Mouse (Mus musculus) C2C12 (cell line): ENCODE measurements around the gene Slc9a5. TPM values are rescaled to one million over a fixed set of nuclear protein-coding genes. Genes with fewer than 3 reads are reported as not detected.

Experiments used
- H3K27me3 ChIP-seq: one replicate; pipeline ENCODE4 v1.6.1; 2011; ENCODE audit not compliant: control insufficient read depth, insufficient read depth, insufficient read length
- H3K36me3 ChIP-seq: one replicate; pipeline ENCODE4 v1.6.1; 2011; ENCODE audit not compliant: control insufficient read depth, insufficient read depth
- H3K4me3 ChIP-seq: one replicate; pipeline ENCODE4 v1.5.1; 2011; ENCODE audit warnings: mild to moderate bottlenecking, control low read depth; ENCODE audit not compliant: poor library complexity, insufficient read depth, severe bottlenecking
- H3K79me2 ChIP-seq: one replicate; pipeline ENCODE4 v1.6.1; 2011; ENCODE audit not compliant: control insufficient read depth, insufficient read depth
- H3K79me3 ChIP-seq: one replicate; pipeline ENCODE4 v1.6.1; 2011; ENCODE audit warnings: low read depth, control low read depth
- H3ac ChIP-seq: one replicate; pipeline ENCODE3; 2011; ENCODE audit warnings: low read depth; ENCODE audit not compliant: control insufficient read depth, insufficient read length
- CEBPB ChIP-seq: IDR thresholded peaks from one replicate; pipeline ENCODE4 v1.6.1; 2011; ENCODE audit warnings: low read depth, mild to moderate bottlenecking, control low read depth, moderate library complexity
- CTCF ChIP-seq: IDR thresholded peaks from one replicate; pipeline ENCODE4 v1.5.1; 2011; ENCODE audit not compliant: control insufficient read depth, insufficient read depth, insufficient read length
- FOSL1 ChIP-seq: IDR thresholded peaks from one replicate; pipeline ENCODE4 v1.8.0; 2011; ENCODE audit warnings: mild to moderate bottlenecking, low read length; ENCODE audit not compliant: poor library complexity, insufficient read depth, severe bottlenecking
- MAX ChIP-seq: IDR thresholded peaks from one replicate; pipeline ENCODE4 v1.6.1; 2011; ENCODE audit warnings: mild to moderate bottlenecking, control low read depth
- MYOD1 ChIP-seq: IDR thresholded peaks from one replicate; pipeline ENCODE4 v1.6.1; 2011; ENCODE audit warnings: low read depth; ENCODE audit not compliant: control insufficient read depth, insufficient read length
- MYOG ChIP-seq: IDR thresholded peaks from one replicate; pipeline ENCODE4 v1.6.1; 2011; ENCODE audit not compliant: control insufficient read depth, insufficient read length; ENCODE audit errors: extremely low read depth
- USF1 ChIP-seq: IDR thresholded peaks from one replicate; pipeline ENCODE4 v1.6.1; 2011; ENCODE audit warnings: low read depth, mild to moderate bottlenecking, control low read depth, moderate library complexity
- polyA plus RNA-seq: library from polyadenylated mRNA; unstranded; fragments of >200 nt; fragmentation: generic; extraction: Trizol; gene quantifications from one replicate; pipeline ENCODE4 v1.2.1, GENCODE M21; 2012; ENCODE audit warnings: missing spikeins

Gene Slc9a5
- polyA plus RNA-seq, 1 experiment = 6.6 TPM

- TF ChIP-seq MYOG (no peak), CTCF (no peak), MYOD1 (no peak), MAX (no peak), USF1 (no peak), CEBPB (no peak), FOSL1 (no peak)
- H3K79me3 ChIP-seq = peaks cover 4% of the 10 kb centered on the region
- H3K4me3 ChIP-seq = no peak within 1 kb of the TSS
- peaks cover 71% of the 10 kb centered on the region for H3K36me3 ChIP-seq
- H3ac ChIP-seq = no peak within 1 kb of the TSS
- no peaks in the 10 kb centered on the region for H3K27me3 ChIP-seq
- H3K79me2 ChIP-seq = peaks cover 24% of the 10 kb centered on the region
Measured at GRCm38 (mm10) chr8:105305211-105306145, 43.2 kb upstream of the Slc9a5 start, which contains the start of gene Elmo3. Elmo3 (plus strand) TSS chr8:105305601.

- TF ChIP-seq MAX (no peak), FOSL1 (no peak), MYOD1 (no peak), CEBPB (no peak), USF1 (no peak), MYOG (no peak), CTCF (no peak)
- Histone ChIP-seq H3K27me3 (no peaks in the 10 kb centered on the region), H3K79me3 (peaks cover 4% of the 10 kb centered on the region), H3K4me3 (no peak overlapping the region), H3K36me3 (peaks cover 70% of the 10 kb centered on the region), H3K79me2 (peaks cover 16% of the 10 kb centered on the region), H3ac (no peak overlapping the region)
Measured at GRCm38 (mm10) chr8:105306146-105306691, 42.4 kb upstream of the Slc9a5 start.

GRCm38 (mm10) chr8:105307670-105308069, 41.0 kb upstream of the Slc9a5 start:
- Histone ChIP-seq H3K27me3 (no peaks in the 10 kb centered on the region), H3ac (no peak overlapping the region), H3K4me3 (no peak overlapping the region), H3K79me2 (peaks cover 3% of the 10 kb centered on the region), H3K79me3 (peaks cover 3% of the 10 kb centered on the region), H3K36me3 (peaks cover 65% of the 10 kb centered on the region)
- TF ChIP-seq MYOD1 (no peak), CTCF (no peak), CEBPB (no peak), MYOG (no peak), MAX (no peak), USF1 (no peak)

- Histone ChIP-seq H3K79me2 (no peaks in the 10 kb centered on the region), H3ac (no peak overlapping the region), H3K4me3 (no peak overlapping the region), H3K27me3 (no peaks in the 10 kb centered on the region), H3K36me3 (peaks cover 59% of the 10 kb centered on the region), H3K79me3 (no peaks in the 10 kb centered on the region)
- TF ChIP-seq MYOD1 = no peak
- no peak for TF ChIP-seq MAX
- TF ChIP-seq MYOG = no peak
- TF ChIP-seq CTCF = no peak
- no peak for TF ChIP-seq USF1
Measured at GRCm38 (mm10) chr8:105308428-105308827, 40.2 kb upstream of the Slc9a5 start.

- Histone ChIP-seq H3K79me2 (no peaks in the 10 kb centered on the region), H3K27me3 (no peaks in the 10 kb centered on the region), H3K79me3 (no peaks in the 10 kb centered on the region), H3K36me3 (peaks cover 54% of the 10 kb centered on the region), H3K4me3 (no peak overlapping the region), H3ac (no peak overlapping the region)
- TF ChIP-seq USF1 (no peak), CEBPB (no peak), MYOD1 (no peak), CTCF (no peak), FOSL1 (no peak), MYOG (no peak), MAX (no peak)
Measured at GRCm38 (mm10) chr8:105309142-105309847, 39.3 kb upstream of the Slc9a5 start.
